In the genomic region with DNA sequence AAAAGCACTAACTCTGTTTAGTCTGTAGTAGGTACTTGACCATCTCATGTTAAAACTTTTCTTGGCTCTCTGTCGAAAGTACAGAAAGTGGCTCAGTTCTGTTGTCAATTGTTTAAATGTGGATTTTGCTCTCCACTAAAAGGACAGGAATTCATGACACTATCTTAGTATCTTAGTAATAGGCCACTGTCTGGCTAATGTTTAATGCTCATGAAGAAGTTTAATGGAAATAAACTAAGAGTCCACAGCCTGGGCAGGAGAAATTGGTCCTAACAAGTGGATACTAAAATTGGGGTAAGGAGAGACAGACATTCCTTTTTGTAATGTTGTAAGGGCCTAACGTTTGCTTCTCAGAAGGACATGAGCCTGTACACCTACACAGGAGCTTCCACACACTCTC, we compare ENCODE assay signal across 21 mouse cellular contexts. TPM values are rescaled to one million over a fixed set of nuclear protein-coding genes. Genes with fewer than 3 reads are reported as not detected.
DNase-seq lines count a peak whose midpoint lies in the region; ATAC-seq and TF ChIP-seq lines count a peak whose summit lies in the region.
"Had no signal": no experiment of that assay in that cellular context is flagged by ENCODE, and none has a peak within 500 bp of the region (broad histone marks: within the 10 kb centered on the region; RNA-seq: fewer than 3 reads in every experiment).

No protein-coding gene starts in this region.

- H3K4me1 ChIP-seq in kidney, embryonic 15.5 days, result peaks cover 32% of the 10 kb centered on the region
- H3K4me1 ChIP-seq in lung, embryonic 14.5 days (ENCODE audit: insufficient read depth), result no peaks in the 10 kb centered on the region; the same call in 1 of the 2 replicates
- peaks cover 32% of the 10 kb centered on the region for H3K4me1 ChIP-seq in bone marrow macrophage, adult 2 months (ENCODE audit: control insufficient read depth, insufficient read depth, low read length)

- WGBS in kidney, embryonic 15.5 days, result 89% methylated on average over 2 of the region's 2 CpGs
- 53% methylated on average over 2 of the region's 2 CpGs for WGBS in lung, embryonic 14.5 days

- ATAC-seq in kidney, embryonic 15.5 days (replicated peaks; ENCODE audit: low FRiP score), result no peak
- ATAC-seq in lung, embryonic 14.5 days (ENCODE audit: insufficient read depth), result no peak
- ATAC-seq: midbrain, embryonic 16.5 days had no signal

- no peak overlapping the region for H3K9ac ChIP-seq in kidney, embryonic 15.5 days
- no peak overlapping the region for H3K9ac ChIP-seq in lung, embryonic 14.5 days
- H3K9ac ChIP-seq: embryonic facial prominence, embryonic 12.5 days; forebrain, embryonic 12.5 days; hindbrain, embryonic 15.5 days; neural tube, embryonic 13.5 days had no signal

- H3K27ac ChIP-seq in kidney, embryonic 15.5 days, result peak overlapping the region; percentile 94
- H3K27ac ChIP-seq in lung, embryonic 14.5 days (ENCODE audit: low read depth), result peak overlapping the region; percentile 10; the same call in 1 of the 2 replicates
- H3K27ac ChIP-seq in bone marrow macrophage, adult 2 months (ENCODE audit: insufficient read depth, low read depth, low read length), result peak overlapping the region; percentile 16; the same call in 1 of the 2 replicates
- no peak overlapping the region for H3K27ac ChIP-seq in gastrocnemius, adult 2 months
- H3K27ac ChIP-seq: embryonic facial prominence, embryonic 12.5 days; forebrain, embryonic 12.5 days; left cerebral cortex, adult 2 months; neural tube, embryonic 13.5 days had no signal

- intact Hi-C loops in gastrocnemius, adult 2 months (cut with DNase I), result loop anchor here (5.0 kb wide), 1 partner anchor 67 kb away; no protein-coding TSS in a partner anchor

- no peak for DNase-seq in kidney, postnatal 14 days
- DNase-seq in lung, embryonic 14.5 days, result no peak
- DNase-seq in lung, adult 18-20 months, result no peak
- peak; percentile 19 for DNase-seq in A20 (ENCODE audit: low read depth, low spot score)
- DNase-seq in gastrocnemius, adult 2 months, result no peak
- DNase-seq: adrenal gland, postnatal 10 days; cerebellum, adult 2 months; cerebellum, postnatal 25 days; lung, postnatal 10 days; retina, postnatal 1 day; right cerebral cortex, postnatal 25 days; spleen, adult 18-20 months; thymus, postnatal 14 days had no signal

- H3K9me3 ChIP-seq in kidney, embryonic 15.5 days (replicated peaks), result no peaks in the 10 kb centered on the region
- H3K9me3 ChIP-seq in lung, embryonic 14.5 days (ENCODE audit: low read depth, low read length), result no peaks in the 10 kb centered on the region
- H3K9me3 ChIP-seq: embryonic facial prominence, embryonic 12.5 days; forebrain, embryonic 12.5 days; hindbrain, embryonic 15.5 days; neural tube, embryonic 13.5 days had no signal

- no peak overlapping the region for H3K4me2 ChIP-seq in kidney, embryonic 15.5 days
- H3K4me2 ChIP-seq in lung, embryonic 14.5 days, result no peak overlapping the region
- H3K4me2 ChIP-seq: embryonic facial prominence, embryonic 12.5 days; forebrain, embryonic 12.5 days; neural tube, embryonic 13.5 days had no signal

- TF ChIP-seq CTCF in lung, embryonic 14.5 days (IDR thresholded peaks at IDR 0.05; ENCODE audit: low read depth), result no peak
- TF ChIP-seq CTCF in bone marrow macrophage, adult 2 months (IDR thresholded peaks at IDR 0.05; ENCODE audit: low read depth, low read length), result no peak
- no peak for TF ChIP-seq CTCF in gastrocnemius, adult 2 months (IDR thresholded peaks at IDR 0.05)

- no peaks in the 10 kb centered on the region for H3K27me3 ChIP-seq in kidney, embryonic 15.5 days
- H3K27me3 ChIP-seq in lung, embryonic 14.5 days (ENCODE audit: insufficient read depth, low read length), result no peaks in the 10 kb centered on the region
- H3K27me3 ChIP-seq: embryonic facial prominence, embryonic 12.5 days; forebrain, embryonic 12.5 days; hindbrain, embryonic 15.5 days; neural tube, embryonic 13.5 days had no signal

- TF ChIP-seq POLR2A in bone marrow macrophage, adult 2 months (IDR thresholded peaks at IDR 0.05; ENCODE audit: borderline replicate concordance, low read depth, low read length), result no peak

- H3K4me3 ChIP-seq in kidney, embryonic 15.5 days (replicated peaks), result no peak overlapping the region
- H3K4me3 ChIP-seq in lung, embryonic 14.5 days (ENCODE audit: low read depth, low read length), result no peak overlapping the region
- H3K4me3 ChIP-seq in bone marrow macrophage, adult 2 months (ENCODE audit: insufficient read depth, low read length), result no peak overlapping the region
- no peak overlapping the region for H3K4me3 ChIP-seq in gastrocnemius, adult 2 months
- H3K4me3 ChIP-seq: embryonic facial prominence, embryonic 12.5 days; forebrain, embryonic 12.5 days; left cerebral cortex, adult 2 months; neural tube, embryonic 13.5 days had no signal

- H3K36me3 ChIP-seq in kidney, embryonic 15.5 days, result peaks cover 18% of the 10 kb centered on the region
- H3K36me3 ChIP-seq in lung, embryonic 14.5 days (ENCODE audit: insufficient read depth), result peaks cover 16% of the 10 kb centered on the region; the same call in 1 of the 2 replicates
- H3K36me3 ChIP-seq: embryonic facial prominence, embryonic 12.5 days; forebrain, embryonic 12.5 days had no signal

RNA-seq across cellular contexts. Expression of a gene that starts 1.3 kb away (rescaled TPM):
- 688 and 748 TPM in 2 replicates for polyA plus RNA-seq in kidney, embryonic 15.5 days (2015; fragmentation: Nextera tagmentation; extraction: Ambion mirVana)
- polyA plus RNA-seq in lung, embryonic 14.5 days (2014; fragmentation: Nextera tagmentation; extraction: Ambion mirVana), result 662 and 692 TPM in 2 replicates
- 256 and 259 TPM in 2 replicates for polyA plus RNA-seq in bone marrow macrophage, adult 2 months (2012; ENCODE audit: insufficient read depth, insufficient read length, missing spikeins)
- 10 to 100 TPM; 14.4 to 25.0 TPM for total RNA-seq in gastrocnemius, adult 2 months (2021)

RNA-seq across cellular contexts. Expression of a gene that starts 14.4 kb away (rescaled TPM):
- polyA plus RNA-seq in kidney, embryonic 15.5 days (2015; fragmentation: Nextera tagmentation; extraction: Ambion mirVana), result 17.8 and 18.8 TPM in 2 replicates
- polyA plus RNA-seq in lung, embryonic 14.5 days (2014; fragmentation: Nextera tagmentation; extraction: Ambion mirVana), result 13.6 and 15.6 TPM in 2 replicates
- 2.1 TPM in 2 replicates for polyA plus RNA-seq in bone marrow macrophage, adult 2 months (2012; ENCODE audit: insufficient read depth, insufficient read length, missing spikeins)
- 10 to 100 TPM; 30.5 to 31.4 TPM for total RNA-seq in gastrocnemius, adult 2 months (2021)

RNA-seq across cellular contexts. Expression of a gene that starts 22.8 kb away (rescaled TPM):
- 85.1 TPM in 2 replicates for polyA plus RNA-seq in kidney, embryonic 15.5 days (2015; fragmentation: Nextera tagmentation; extraction: Ambion mirVana)
- 84.5 and 93.0 TPM in 2 replicates for polyA plus RNA-seq in lung, embryonic 14.5 days (2014; fragmentation: Nextera tagmentation; extraction: Ambion mirVana)
- polyA plus RNA-seq in bone marrow macrophage, adult 2 months (2012; ENCODE audit: insufficient read depth, insufficient read length, missing spikeins), result 17.8 and 19.0 TPM in 2 replicates
- total RNA-seq in gastrocnemius, adult 2 months (2021), result 10 to 100 TPM; 16.1 to 16.8 TPM

RNA-seq across cellular contexts. Expression of a gene that starts 22.9 kb away (rescaled TPM):
- polyA plus RNA-seq in kidney, embryonic 15.5 days (2015; fragmentation: Nextera tagmentation; extraction: Ambion mirVana), result 81.6 and 89.6 TPM in 2 replicates
- polyA plus RNA-seq in lung, embryonic 14.5 days (2014; fragmentation: Nextera tagmentation; extraction: Ambion mirVana), result 73.4 and 80.8 TPM in 2 replicates
- polyA plus RNA-seq in bone marrow macrophage, adult 2 months (2012; ENCODE audit: insufficient read depth, insufficient read length, missing spikeins), result 43.9 and 44.3 TPM in 2 replicates
- 10 to 100 TPM; 19.4 to 21.6 TPM for total RNA-seq in gastrocnemius, adult 2 months (2021)
